Mouse (Mus musculus): ENCODE data around the gene Sectm1a.

Sectm1a gene

DNA sequence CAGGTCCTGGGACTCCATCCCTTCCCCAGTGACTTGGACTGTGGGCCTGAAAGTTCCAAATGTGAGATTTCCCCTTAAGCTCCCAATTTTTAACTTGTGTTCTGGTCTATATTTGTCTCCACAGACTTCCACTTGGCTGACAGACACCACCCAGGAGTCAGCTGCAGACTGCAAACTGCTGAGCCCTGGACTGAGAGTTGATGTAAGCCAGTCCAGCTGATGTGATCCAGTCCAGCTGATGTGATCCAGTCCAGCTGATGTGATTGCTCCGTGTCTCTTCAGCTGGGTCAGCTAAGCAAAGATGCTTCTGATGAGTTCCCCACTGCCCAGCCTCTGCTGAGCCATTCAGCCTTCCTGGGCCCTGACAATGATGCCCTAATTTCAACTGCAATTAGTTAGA, 29.2 kb downstream of the Sectm1a start:
- in situ Hi-C loops (cut with MboI; ENCODE audit: unreplicated experiment in 2 of 2): no loop called here

- in situ Hi-C loops (cut with MboI; ENCODE audit: unreplicated experiment in 2 of 2): no loop called here
These were observed 31.2 kb downstream of the Sectm1a start for GRCm38 (mm10) chr11:121049840-121050239.

DNA sequence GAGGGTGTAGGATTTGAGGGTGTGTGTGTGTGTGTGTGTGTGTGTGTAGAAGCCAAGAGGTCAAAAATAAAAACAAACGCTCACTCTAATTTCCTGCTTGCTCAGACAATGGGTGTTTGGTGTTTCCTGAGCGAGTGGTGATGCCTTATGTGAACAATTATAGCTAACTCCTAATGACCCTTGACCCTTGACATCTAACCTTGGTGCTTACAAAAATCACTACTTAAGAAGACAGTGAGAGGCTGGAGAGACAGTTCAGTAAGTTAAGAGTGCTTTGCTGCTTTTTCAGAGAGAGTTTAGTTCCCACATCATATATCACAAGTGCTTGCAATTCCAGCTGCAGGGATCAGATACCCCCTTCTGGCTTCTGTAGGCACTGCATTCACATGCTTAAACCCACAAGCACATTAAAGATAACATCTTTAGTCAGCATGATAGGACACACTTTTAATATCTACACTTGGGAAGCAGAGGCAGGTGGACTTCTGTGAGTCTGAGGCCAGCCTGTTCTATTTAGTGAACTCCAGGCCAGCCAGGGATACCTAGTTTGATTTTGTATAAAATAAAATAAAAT, 33.1 kb downstream of the Sectm1a start:
- in situ Hi-C loops (cut with MboI; ENCODE audit: unreplicated experiment in 2 of 2): no loop called here

DNA sequence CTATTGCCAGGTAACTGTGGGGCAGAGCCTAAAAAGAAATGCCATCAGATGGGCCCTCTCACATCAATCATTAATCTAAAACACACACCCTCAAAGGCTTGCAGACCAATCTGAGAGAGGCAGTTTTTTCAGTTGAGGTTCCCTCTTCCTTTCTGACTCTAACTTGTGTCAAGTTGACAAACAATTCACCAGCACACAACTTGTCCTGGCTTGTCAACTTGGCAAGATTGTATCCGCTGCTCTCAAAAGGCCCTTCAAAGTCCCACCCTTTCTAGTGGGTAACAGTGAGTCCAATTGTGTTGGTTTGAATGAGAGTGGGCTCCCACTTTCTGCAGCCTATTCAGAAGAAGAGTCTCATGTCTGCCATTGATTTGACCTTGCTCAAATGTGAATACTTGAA, 35.7 kb downstream of the Sectm1a start:
- in situ Hi-C loops (cut with MboI; ENCODE audit: unreplicated experiment in 2 of 2): no loop called here

GRCm38 (mm10) chr11:121043025-121043424, 38.0 kb downstream of the Sectm1a start:
- in situ Hi-C loops (cut with MboI; ENCODE audit: unreplicated experiment in 2 of 2): loop anchor here in 1 of 2 experiments (5.0 kb wide), 1 partner anchor 321 kb away; the partner anchor contains the start of gene Rac3

GRCm38 (mm10) chr11:121042480-121042879, 38.5 kb downstream of the Sectm1a start:
- in situ Hi-C loops (cut with MboI; ENCODE audit: unreplicated experiment in 2 of 2): loop anchor here in 1 of 2 experiments (5.0 kb wide), 1 partner anchor 320 kb away; the partner anchor contains the start of gene Rac3

- in situ Hi-C loops (cut with MboI; ENCODE audit: unreplicated experiment in 2 of 2): loop anchor here in 1 of 2 experiments (5.0 kb wide), 1 partner anchor 319 kb away; the partner anchor contains the start of gene Rac3
These were observed 39.4 kb downstream of the Sectm1a start for GRCm38 (mm10) chr11:121041636-121042035.

DNA sequence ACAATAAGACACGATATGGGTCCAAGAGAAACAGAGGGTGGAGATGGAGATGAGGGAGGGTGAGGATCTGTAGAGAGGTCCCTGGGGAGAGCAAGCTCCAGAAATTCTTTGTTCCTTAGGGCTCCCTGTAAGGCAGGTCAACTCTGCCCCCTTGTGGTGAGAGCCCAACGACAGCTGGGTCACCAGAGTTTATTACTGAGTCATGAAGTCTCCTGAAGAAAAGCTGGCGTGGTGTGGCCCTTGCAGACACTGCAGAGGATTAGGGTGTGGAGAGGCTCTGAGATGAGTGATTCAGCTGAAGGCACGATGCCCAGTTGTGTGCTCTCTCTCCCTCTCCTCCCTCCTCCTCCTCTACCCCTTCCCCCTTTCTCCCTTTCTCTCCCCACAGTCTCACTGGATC, 39.8 kb downstream of the Sectm1a start:
- in situ Hi-C loops (cut with MboI; ENCODE audit: unreplicated experiment in 2 of 2): loop anchor here in 1 of 2 experiments (5.0 kb wide), 1 partner anchor 319 kb away; the partner anchor contains the start of gene Rac3

- in situ Hi-C loops (cut with MboI; ENCODE audit: unreplicated experiment in 2 of 2): loop anchor here in 1 of 2 experiments (5.0 kb wide), 1 partner anchor 317 kb away; the partner anchor contains the start of gene Rac3
These were observed 41.7 kb downstream of the Sectm1a start, which contains the start of gene Cd7 for GRCm38 (mm10) chr11:121039302-121039701. TSS of gene Cd7 (minus strand) at chr11:121039418.

DNA sequence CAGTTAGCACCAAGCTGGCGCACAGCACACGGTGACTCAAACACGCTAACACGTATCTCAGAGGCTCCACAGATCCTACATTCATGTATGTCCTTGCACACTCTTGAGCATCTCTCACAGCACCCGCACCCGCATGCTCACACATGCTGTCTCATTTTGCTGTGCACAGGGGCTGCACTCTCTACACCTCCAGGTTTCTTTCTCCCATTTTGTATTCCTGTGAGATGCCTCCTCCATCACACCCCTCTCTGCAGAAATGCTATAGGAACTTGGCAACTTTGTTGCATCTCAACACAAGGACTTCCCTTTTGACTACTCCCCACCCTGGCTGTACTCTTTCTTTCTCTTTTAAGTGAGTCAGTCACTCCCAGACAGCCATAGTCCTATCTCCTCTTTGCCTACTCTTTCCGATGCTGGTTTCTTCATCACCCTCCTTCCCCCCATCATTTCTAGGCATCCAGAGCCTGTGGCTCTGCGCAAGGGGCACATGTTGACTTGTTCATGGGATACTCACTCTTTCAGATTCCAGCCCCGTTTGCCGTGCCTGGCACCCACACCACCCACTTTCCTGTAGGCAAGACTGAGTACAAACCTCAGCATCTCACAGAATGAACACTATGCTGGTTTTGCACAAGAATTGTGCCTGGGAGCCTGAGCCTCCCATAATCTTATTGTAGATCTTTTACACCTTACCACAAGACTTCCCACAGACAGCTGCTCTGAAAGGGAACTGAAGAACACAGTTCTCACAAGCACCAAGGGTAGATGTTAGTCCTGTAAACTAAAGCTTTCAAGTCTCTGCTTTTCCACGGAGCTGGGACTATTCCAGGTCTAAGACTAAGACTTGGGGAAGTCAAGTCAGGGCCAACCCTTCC, 42.4 kb downstream of the Sectm1a start:
- in situ Hi-C loops (cut with MboI; ENCODE audit: unreplicated experiment in 2 of 2): loop anchor here in 1 of 2 experiments (5.0 kb wide), 1 partner anchor 316 kb away; the partner anchor contains the start of gene Rac3

- in situ Hi-C loops (cut with MboI; ENCODE audit: unreplicated experiment in 2 of 2): no loop called here
These were observed 47.9 kb downstream of the Sectm1a start for GRCm38 (mm10) chr11:121033118-121033517.

DNA sequence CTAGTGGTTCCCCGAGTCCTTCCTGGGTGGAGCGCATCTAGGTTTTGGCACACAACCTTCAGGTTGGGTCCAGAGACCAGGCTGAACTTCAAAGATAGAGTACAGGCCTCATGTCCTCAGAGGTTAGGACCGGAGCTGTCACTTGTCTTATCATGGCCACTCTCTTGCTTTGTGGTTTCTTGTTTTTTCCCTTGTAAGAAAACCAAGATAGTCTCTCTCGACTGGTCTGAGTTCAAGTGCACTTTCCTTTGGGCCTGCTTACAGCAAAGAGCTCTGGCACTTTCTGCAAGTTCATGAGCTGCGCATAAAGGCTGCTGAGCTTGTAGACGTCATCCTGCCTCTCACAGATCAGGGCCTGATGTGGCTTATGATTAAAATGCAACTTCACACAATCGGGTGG, 53.8 kb downstream of the Sectm1a start:
- in situ Hi-C loops (cut with MboI; ENCODE audit: unreplicated experiment in 2 of 2): loop anchor here in 1 of 2 experiments (5.0 kb wide), 1 partner anchor 165 kb away; no protein-coding TSS in a partner anchor

GRCm38 (mm10) chr11:121024163-121024562, 56.9 kb downstream of the Sectm1a start:
- in situ Hi-C loops (cut with MboI; ENCODE audit: unreplicated experiment in 2 of 2): no loop called here

DNA sequence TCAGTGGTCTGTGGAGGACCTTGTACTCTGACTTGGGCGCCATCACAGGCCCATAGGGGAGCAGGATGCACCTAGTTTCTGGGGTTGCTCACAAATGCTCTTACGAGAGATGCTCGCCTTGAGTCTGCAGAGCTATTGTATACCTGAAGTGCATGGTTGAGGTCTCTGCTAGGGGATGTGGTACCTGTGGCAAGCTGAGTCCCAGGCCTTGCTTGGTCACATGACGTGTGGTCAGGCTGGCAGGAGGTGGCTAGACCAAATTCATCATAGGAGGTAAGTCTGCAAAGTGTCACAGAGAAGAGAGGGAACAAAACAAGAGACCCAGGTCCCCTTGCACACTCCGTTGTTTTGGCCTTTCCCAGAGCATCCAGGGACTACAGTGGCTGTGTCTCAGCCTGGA, 61.5 kb downstream of the Sectm1a start:
- in situ Hi-C loops (cut with MboI; ENCODE audit: unreplicated experiment in 2 of 2): loop anchor here in 1 of 2 experiments (10.0 kb wide), 1 partner anchor 185 kb away; the partner anchor contains the start of genes Hexdc and Ogfod3

DNA sequence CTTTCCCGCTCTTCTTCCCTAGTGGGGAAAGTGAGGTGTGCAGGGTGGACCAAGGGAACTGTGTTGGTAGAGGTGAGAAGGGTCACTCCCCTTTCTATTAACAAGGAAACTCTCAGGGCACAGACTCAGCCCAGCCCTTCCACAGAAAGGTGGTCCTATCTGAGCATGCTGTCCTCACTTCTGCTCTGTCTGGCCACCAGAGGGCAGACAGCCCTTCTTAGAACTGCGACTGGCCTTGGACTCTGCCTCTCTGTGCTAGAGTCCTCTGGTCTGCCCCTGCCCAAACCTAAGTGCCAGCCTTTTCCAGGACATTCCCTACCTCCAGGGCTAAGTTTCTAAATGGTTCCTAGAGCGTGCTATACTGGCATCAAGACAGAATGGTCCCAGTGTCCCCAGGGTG, 63.3 kb downstream of the Sectm1a start:
- in situ Hi-C loops (cut with MboI; ENCODE audit: unreplicated experiment in 2 of 2): loop anchor here in 1 of 2 experiments (10.0 kb wide), 1 partner anchor 187 kb away; the partner anchor contains the start of genes Hexdc and Ogfod3

Data from v-Abl transformed pro-B cells (cell line).